Mouse (Mus musculus): Measurements from ENCODE around the gene Nsrp1.
"Not testable (repeated sequence)": the region's sequence is repeated elsewhere in the genome, so short reads cannot be mapped to it uniquely, and the experiment has no call there.

The Nsrp1 gene

GRCm38 (mm10) chr11:77078273-77079134 lies at the start of gene Nsrp1:
TSS of gene Nsrp1 (minus strand) at chr11:77078435.
- peak; percentile 95 for DNase-seq (ENCODE audit: low read depth, low spot score)

GRCm38 (mm10) chr11:77111141-77111540 lies 32.9 kb upstream of the Nsrp1 start:
- no peak for DNase-seq (ENCODE audit: low read depth, low spot score)

GRCm38 (mm10) chr11:77108442-77108841 lies 30.2 kb upstream of the Nsrp1 start:
- no peak for DNase-seq (ENCODE audit: low read depth, low spot score)

- DNase-seq (ENCODE audit: low read depth, low spot score): not testable (repeated sequence)
Measured at GRCm38 (mm10) chr11:77107872-77108271, 29.6 kb upstream of the Nsrp1 start.

GRCm38 (mm10) chr11:77106961-77107360 lies 28.7 kb upstream of the Nsrp1 start:
- DNase-seq (ENCODE audit: low read depth, low spot score): no peak

GRCm38 (mm10) chr11:77100137-77100937 lies 22.1 kb upstream of the Nsrp1 start:
- peak; percentile 79 for DNase-seq (ENCODE audit: low read depth, low spot score)

GRCm38 (mm10) chr11:77098332-77098972 lies 20.2 kb upstream of the Nsrp1 start:
- no peak for DNase-seq (ENCODE audit: low read depth, low spot score)

GRCm38 (mm10) chr11:77096991-77097390 lies 18.8 kb upstream of the Nsrp1 start:
- DNase-seq (ENCODE audit: low read depth, low spot score): no peak

GRCm38 (mm10) chr11:77096581-77096980 lies 18.3 kb upstream of the Nsrp1 start:
- DNase-seq (ENCODE audit: low read depth, low spot score): no peak

GRCm38 (mm10) chr11:77095206-77095605 lies 17.0 kb upstream of the Nsrp1 start:
- no peak for DNase-seq (ENCODE audit: low read depth, low spot score)

- no peak for DNase-seq (ENCODE audit: low read depth, low spot score)
Measured at GRCm38 (mm10) chr11:77094136-77094535, 15.9 kb upstream of the Nsrp1 start.

GRCm38 (mm10) chr11:77093208-77093607 lies 15.0 kb upstream of the Nsrp1 start:
- DNase-seq (ENCODE audit: low read depth, low spot score): peak; percentile 59

GRCm38 (mm10) chr11:77089162-77089561 lies 10.9 kb upstream of the Nsrp1 start:
- no peak for DNase-seq (ENCODE audit: low read depth, low spot score)

GRCm38 (mm10) chr11:77087004-77087403 lies 8.8 kb upstream of the Nsrp1 start:
- no peak for DNase-seq (ENCODE audit: low read depth, low spot score)

GRCm38 (mm10) chr11:77084001-77084682 lies 5.9 kb upstream of the Nsrp1 start:
- DNase-seq (ENCODE audit: low read depth, low spot score): no peak

GRCm38 (mm10) chr11:77079361-77079760 lies 1.1 kb upstream of the Nsrp1 start:
- no peak for DNase-seq (ENCODE audit: low read depth, low spot score)

- peak; percentile 13 for DNase-seq (ENCODE audit: low read depth, low spot score)
Measured at GRCm38 (mm10) chr11:77077792-77078191, 443 bp downstream of the Nsrp1 start.

- not testable (repeated sequence) for DNase-seq (ENCODE audit: low read depth, low spot score)
Measured at GRCm38 (mm10) chr11:77077331-77077730, 904 bp downstream of the Nsrp1 start.

GRCm38 (mm10) chr11:77070721-77071120 lies 7.5 kb downstream of the Nsrp1 start:
- DNase-seq (ENCODE audit: low read depth, low spot score): no peak

GRCm38 (mm10) chr11:77068825-77069224 lies 9.4 kb downstream of the Nsrp1 start:
- no peak for DNase-seq (ENCODE audit: low read depth, low spot score)

GRCm38 (mm10) chr11:77063406-77063805 lies 14.8 kb downstream of the Nsrp1 start:
- no peak for DNase-seq (ENCODE audit: low read depth, low spot score)

All from forelimb bud, embryonic 11.5 days (tissue).